Mouse (Mus musculus) liver, postnatal 0 days (tissue): ENCODE data around the gene Sdk1. TPM values are rescaled to one million over a fixed set of nuclear protein-coding genes. Genes with fewer than 3 reads are reported as not detected.

ENCODE experiments used
- ATAC-seq: fragments of 200-750 bp; cut with Nextera tagmentation; 2 replicates; pipeline ENCODE4 v1.8.0; 2017; ENCODE audit warnings: mild to moderate bottlenecking, moderate library complexity
- DNase-seq: peaks from one replicate; pipeline ENCODE4 v3.0.0-alpha.2; 2016
- H3K27ac ChIP-seq: fragments of 300-500 bp; sonication (generic); 2 replicates; pipeline ENCODE4 v1.5.1; 2014; ENCODE audit warnings: antibody characterized with exemption, moderate library complexity, mild to moderate bottlenecking, low read depth
- H3K27me3 ChIP-seq: fragments of 300-500 bp; sonication (generic); 2 replicates; pipeline ENCODE4 v1.6.1; 2014; ENCODE audit warnings: low read length, control low read depth, mixed read lengths; ENCODE audit not compliant: insufficient read depth
- H3K36me3 ChIP-seq: fragments of 300-500 bp; sonication (generic); replicated peaks from 2 replicates; pipeline ENCODE4 v1.6.1; 2014; ENCODE audit warnings: mild to moderate bottlenecking, control low read depth, low read length, moderate library complexity, mixed read lengths; ENCODE audit not compliant: insufficient read depth
- H3K4me1 ChIP-seq: fragments of 300-500 bp; sonication (generic); 2 replicates; pipeline ENCODE4 v1.6.1; 2014; ENCODE audit warnings: antibody characterized with exemption, mild to moderate bottlenecking, control low read depth; ENCODE audit not compliant: insufficient read depth
- H3K4me2 ChIP-seq: fragments of 300-500 bp; sonication (generic); 2 replicates; pipeline ENCODE4 v1.6.1; 2014; ENCODE audit warnings: low read depth, mild to moderate bottlenecking, low read length, moderate library complexity, mixed read lengths
- H3K4me3 ChIP-seq: fragments of 300-500 bp; sonication (generic); 2 replicates; pipeline ENCODE4 v1.5.1; 2014; ENCODE audit warnings: low read depth, low read length
- H3K9ac ChIP-seq: fragments of 300-500 bp; sonication (generic); replicated peaks from 2 replicates; pipeline ENCODE4 v1.6.1; 2014; ENCODE audit warnings: mild to moderate bottlenecking, moderate library complexity
- H3K9me3 ChIP-seq: fragments of 300-500 bp; sonication (generic); 2 replicates; pipeline ENCODE4 v1.6.1; 2016; ENCODE audit warnings: mild to moderate bottlenecking, control low read depth, low read length, mixed read lengths
- CTCF ChIP-seq: sonication (generic); IDR thresholded peaks from 2 replicates; pipeline ENCODE4 v1.5.1; 2016; ENCODE audit warnings: antibody characterized with exemption, low read depth
- EP300 ChIP-seq: IDR thresholded peaks from 2 replicates; pipeline ENCODE4 v1.6.1; 2016; ENCODE audit warnings: antibody characterized with exemption, low read depth, mild to moderate bottlenecking
- WGBS: fragments of 180-500 bp; shearing (Covaris S2); extraction: QIAGEN DNeasy Blood & Tissue Kit; methylation state at CpG from one replicate; pipeline ENCODE4 v1.1.7; 2014; ENCODE audit not compliant: insufficient replicate concordance; 5-methylcytosine and 5-hydroxymethylcytosine counted together
- polyA plus RNA-seq: library from polyadenylated mRNA; unstranded; fragments of >200 nt; fragmentation: Nextera tagmentation; extraction: Ambion mirVana; gene quantifications from 2 replicates; pipeline ENCODE4 v1.2.1, GENCODE M21; 2015

The Sdk1 gene
- polyA plus RNA-seq, 1 experiment from 2014 or later, result 0.06 TPM

DNA sequence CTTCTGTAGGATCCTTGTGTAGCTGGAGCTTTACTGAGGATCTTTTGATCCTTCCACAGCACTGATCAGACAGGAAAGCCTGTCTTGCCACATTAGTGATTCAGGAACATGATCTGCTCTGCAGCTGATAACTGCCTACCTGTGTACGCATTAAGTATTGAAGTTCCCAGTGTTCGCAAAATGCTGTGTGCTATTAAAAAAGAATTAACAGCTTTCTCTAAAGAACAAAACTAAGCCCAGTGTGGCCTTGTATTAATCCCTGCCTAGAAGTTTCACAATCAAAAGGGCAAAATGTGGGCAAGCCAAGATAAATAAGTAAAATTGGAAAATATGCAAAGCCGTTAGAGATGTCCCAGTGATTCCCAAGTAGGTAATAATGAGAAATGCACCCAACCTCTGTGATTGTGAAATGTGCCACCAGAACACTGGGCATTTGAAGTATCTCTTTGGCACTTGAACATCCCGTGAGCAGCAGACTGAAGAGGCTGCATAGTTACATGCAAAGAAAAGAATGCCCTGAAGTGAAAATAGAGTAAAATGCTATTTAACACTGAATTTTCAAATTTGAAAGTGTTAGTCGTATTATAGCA lies 141.1 kb downstream of the Sdk1 start:
- Histone ChIP-seq H3K9ac (no peak overlapping the region), H3K27me3 (no peaks in the 10 kb centered on the region), H3K4me3 (no peak overlapping the region), H3K4me1 (peaks cover 9% of the 10 kb centered on the region), H3K27ac (peak overlapping the region; percentile 22; the same call in 1 of the 2 replicates), H3K4me2 (no peak overlapping the region), H3K9me3 (no peaks in the 10 kb centered on the region), H3K36me3 (no peaks in the 10 kb centered on the region)
- WGBS, result 75% methylated on average over 5 of the region's 5 CpGs
- no peak for ATAC-seq
- DNase-seq, result no peak
- TF ChIP-seq CTCF, result no peak
- no peak for TF ChIP-seq EP300

DNA sequence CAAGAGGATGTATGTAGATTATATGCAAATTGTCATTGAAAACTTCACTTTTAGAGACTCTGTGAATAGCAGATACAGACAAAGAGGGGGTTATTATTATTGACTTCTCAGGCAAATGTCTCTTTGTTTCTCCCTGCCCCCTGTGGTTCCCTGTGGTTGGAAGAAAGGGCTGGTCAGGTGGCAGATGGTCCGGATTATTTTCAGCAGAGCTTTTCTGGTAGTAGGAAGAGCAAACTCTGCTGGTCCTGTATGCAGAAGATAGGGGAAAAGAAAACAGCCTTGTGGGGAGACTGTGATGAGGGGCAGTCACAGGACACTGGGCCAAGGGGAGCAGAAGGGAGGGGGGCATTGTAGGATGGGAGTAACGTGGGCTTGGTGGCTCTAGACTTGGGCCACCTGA lies 147.2 kb downstream of the Sdk1 start:
- no peak for ATAC-seq
- no peak for TF ChIP-seq EP300
- no peak for TF ChIP-seq CTCF
- WGBS, result 48% methylated on average over 2 of the region's 2 CpGs

DNA sequence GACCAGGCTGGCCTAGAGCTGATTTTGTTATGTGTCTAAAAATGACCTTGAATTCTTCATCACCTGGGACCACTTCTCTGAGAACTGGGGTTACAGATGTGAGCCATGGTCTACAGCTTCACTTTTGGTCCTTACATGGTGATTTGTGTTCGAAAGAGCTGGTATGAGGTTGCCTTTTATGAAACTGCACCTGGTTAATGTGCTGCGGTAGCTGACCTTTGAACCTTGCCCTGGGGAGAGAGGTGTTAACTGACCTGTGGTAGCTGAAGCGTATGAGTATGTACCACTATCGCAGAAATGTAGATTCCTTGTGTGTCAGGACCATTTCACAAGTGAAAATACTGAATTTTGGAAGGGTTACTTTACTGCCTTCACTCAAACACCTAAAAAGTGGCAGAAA lies 149.3 kb downstream of the Sdk1 start:
- TF ChIP-seq CTCF, result no peak
- no peak for TF ChIP-seq EP300
- H3K4me3 ChIP-seq, result no peak overlapping the region
- H3K36me3 ChIP-seq, result no peaks in the 10 kb centered on the region
- H3K27ac ChIP-seq, result no peak overlapping the region
- ATAC-seq (no peak), DNase-seq (no peak)
- H3K4me1 ChIP-seq, result no peaks in the 10 kb centered on the region
- no peaks in the 10 kb centered on the region for H3K9me3 ChIP-seq
- H3K27me3 ChIP-seq, result no peaks in the 10 kb centered on the region
- WGBS, result 53% methylated on average over 4 of the region's 4 CpGs
- H3K4me2 ChIP-seq, result no peak overlapping the region
- no peak overlapping the region for H3K9ac ChIP-seq

More for the DNA sequence above, 147.2 kb downstream of the Sdk1 start:
- H3K4me1 ChIP-seq, result no peaks in the 10 kb centered on the region
- H3K9me3 ChIP-seq, result no peaks in the 10 kb centered on the region
- no peak for DNase-seq
- H3K4me2 ChIP-seq, result no peak overlapping the region
- H3K36me3 ChIP-seq, result no peaks in the 10 kb centered on the region
- no peak overlapping the region for H3K27ac ChIP-seq
- no peaks in the 10 kb centered on the region for H3K27me3 ChIP-seq
- H3K4me3 ChIP-seq, result no peak overlapping the region
- H3K9ac ChIP-seq, result no peak overlapping the region

DNA sequence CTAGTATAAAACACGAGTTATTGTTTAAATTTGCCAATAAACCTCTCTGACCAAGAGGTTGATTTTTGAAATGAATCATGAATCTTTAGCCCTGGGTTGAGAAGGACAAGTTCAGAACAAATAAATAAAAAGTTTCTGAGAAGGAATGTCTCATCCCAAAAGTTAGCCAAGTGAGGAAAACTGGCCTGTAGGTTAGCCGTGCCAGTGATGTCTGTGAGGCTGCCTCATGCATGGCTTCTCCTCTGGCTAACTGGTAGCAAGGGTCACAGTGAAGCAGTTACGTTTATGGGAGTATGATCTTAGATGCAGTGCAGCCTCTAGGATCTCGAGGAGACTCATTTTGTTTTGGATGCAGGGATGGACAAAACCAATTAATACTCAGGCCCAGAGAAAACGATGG lies 149.9 kb downstream of the Sdk1 start:
- WGBS, result 62% methylated on average over 5 of the region's 5 CpGs
- TF ChIP-seq EP300 (no peak), CTCF (no peak)
- no peak for ATAC-seq

DNA sequence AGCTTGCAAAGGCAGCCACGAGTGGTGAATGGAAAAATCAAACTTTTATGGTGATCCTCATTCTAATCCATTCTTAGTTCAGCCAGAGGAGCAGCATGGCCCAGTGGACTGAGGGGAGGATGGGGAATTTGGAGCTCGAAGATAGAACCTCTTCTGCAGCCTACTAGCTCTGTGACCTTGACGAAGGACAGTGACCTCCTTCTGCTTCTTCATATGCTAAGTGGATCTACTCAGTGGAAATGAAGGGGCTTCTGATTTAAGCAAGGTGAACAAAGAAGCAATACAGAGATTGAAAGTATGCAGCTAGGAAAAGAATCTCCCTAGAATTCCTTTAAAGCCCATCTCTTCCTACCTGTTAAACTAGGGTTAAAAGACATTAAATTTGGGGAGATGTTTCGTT lies 152.6 kb downstream of the Sdk1 start:
- no peak overlapping the region for H3K9ac ChIP-seq
- DNase-seq, result no peak
- no peak overlapping the region for H3K27ac ChIP-seq
- no peak overlapping the region for H3K4me3 ChIP-seq
- TF ChIP-seq EP300 (no peak), CTCF (no peak)
- H3K27me3 ChIP-seq, result no peaks in the 10 kb centered on the region
- H3K36me3 ChIP-seq, result no peaks in the 10 kb centered on the region
- no peak for ATAC-seq
- 63% methylated on average over 4 of the region's 4 CpGs for WGBS
- no peak overlapping the region for H3K4me2 ChIP-seq
- H3K9me3 ChIP-seq, result no peaks in the 10 kb centered on the region
- H3K4me1 ChIP-seq, result no peaks in the 10 kb centered on the region

More for the DNA sequence above, 149.9 kb downstream of the Sdk1 start:
- Histone ChIP-seq H3K9me3 (no peaks in the 10 kb centered on the region), H3K4me3 (no peak overlapping the region), H3K4me1 (no peaks in the 10 kb centered on the region), H3K9ac (no peak overlapping the region), H3K27ac (no peak overlapping the region), H3K27me3 (no peaks in the 10 kb centered on the region), H3K4me2 (no peak overlapping the region), H3K36me3 (no peaks in the 10 kb centered on the region)
- no peak for DNase-seq

DNA sequence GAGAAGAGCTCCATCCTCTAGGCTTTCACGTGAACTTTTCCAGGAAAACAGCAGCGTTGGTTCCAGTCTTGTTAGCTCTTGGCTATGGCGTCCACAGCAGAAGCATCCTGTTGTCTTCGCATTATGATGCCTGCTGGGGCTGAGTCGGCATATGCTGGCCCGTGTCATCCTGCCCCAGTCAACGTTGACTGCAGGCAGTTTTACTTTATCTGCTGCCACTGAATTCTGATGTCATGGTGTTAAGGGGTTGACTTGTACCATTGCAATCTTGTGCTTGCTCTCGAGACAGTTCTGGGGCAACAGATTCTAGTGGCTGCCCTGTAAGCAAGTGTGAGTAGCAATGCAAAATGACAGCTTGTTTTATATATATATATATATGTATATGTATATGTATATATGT lies 153.3 kb downstream of the Sdk1 start:
- no peaks in the 10 kb centered on the region for H3K27me3 ChIP-seq
- ATAC-seq, result no peak
- no peak overlapping the region for H3K4me3 ChIP-seq
- H3K4me1 ChIP-seq, result no peaks in the 10 kb centered on the region
- no peak overlapping the region for H3K27ac ChIP-seq
- H3K4me2 ChIP-seq, result no peak overlapping the region
- no peaks in the 10 kb centered on the region for H3K9me3 ChIP-seq
- no peak for TF ChIP-seq EP300
- TF ChIP-seq CTCF, result no peak
- no peak for DNase-seq
- H3K36me3 ChIP-seq, result no peaks in the 10 kb centered on the region
- H3K9ac ChIP-seq, result no peak overlapping the region
- WGBS, result 74% methylated on average over 8 of the region's 8 CpGs

DNA sequence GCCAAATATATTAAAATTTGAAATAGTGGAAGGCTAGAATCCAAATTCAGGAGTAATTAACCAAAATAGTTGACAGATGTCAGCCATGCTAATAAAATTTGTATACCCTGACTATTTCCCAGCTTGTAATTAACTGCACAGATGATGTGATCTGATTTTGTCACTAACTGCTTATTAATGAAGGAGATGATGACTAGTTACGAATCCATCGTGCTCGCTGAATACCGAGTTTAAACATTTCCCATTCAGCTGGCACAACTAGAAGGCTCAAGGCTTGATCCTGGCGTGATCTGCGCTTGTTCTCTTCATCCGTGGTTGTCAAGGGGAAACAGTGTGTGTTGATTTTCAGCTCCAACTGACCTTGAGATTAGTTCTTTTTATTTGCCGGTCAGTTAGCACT lies 162.5 kb downstream of the Sdk1 start:
- H3K4me2 ChIP-seq, result no peak overlapping the region
- no peaks in the 10 kb centered on the region for H3K9me3 ChIP-seq
- H3K4me3 ChIP-seq, result no peak overlapping the region
- no peak overlapping the region for H3K9ac ChIP-seq
- WGBS, result 83% methylated on average over 8 of the region's 8 CpGs
- ATAC-seq (no peak), DNase-seq (no peak)
- no peak for TF ChIP-seq CTCF
- TF ChIP-seq EP300, result no peak
- no peaks in the 10 kb centered on the region for H3K27me3 ChIP-seq
- H3K27ac ChIP-seq, result no peak overlapping the region
- H3K36me3 ChIP-seq, result no peaks in the 10 kb centered on the region
- H3K4me1 ChIP-seq, result no peaks in the 10 kb centered on the region
